Mouse (Mus musculus): ENCODE data around the gene Dpy19l3. TPM values are rescaled to one million over a fixed set of nuclear protein-coding genes. Genes with fewer than 3 reads are reported as not detected.
A peak's percentile ranks its signal among the peaks of the same experiment; 100 is the strongest.

The Dpy19l3 gene
- polyA plus RNA-seq, 1 experiment from 2014 or later: 42.4 TPM

- Histone ChIP-seq H3K27me3 (ENCODE audit: control insufficient read depth, insufficient read depth, low read depth, low read length) (no peaks in the 10 kb centered on the region), H3K9me3 (replicated peaks; ENCODE audit: control insufficient read depth, low read length, poor library complexity, severe bottlenecking) (no peaks in the 10 kb centered on the region), H3K4me2 (ENCODE audit: low read length) (no peak overlapping the region), H3K4me1 (ENCODE audit: control insufficient read depth, insufficient read depth, low read length) (no peaks in the 10 kb centered on the region), H3K9ac (ENCODE audit: low read depth, low read length) (no peak overlapping the region), H3K27ac (ENCODE audit: low read length) (no peak overlapping the region), H3K36me3 (ENCODE audit: control insufficient read depth, insufficient read depth, low read length) (peaks cover 25% of the 10 kb centered on the region), H3K4me3 (ENCODE audit: low read depth, low read length) (no peak overlapping the region)
- WGBS: 87% methylated on average over 8 of the region's 8 CpGs
- no peak for ATAC-seq
Measured at GRCm38 (mm10) chr7:35718421-35719178, 35.7 kb downstream of the Dpy19l3 start.

- no peak for ATAC-seq
- H3K9me3 ChIP-seq (replicated peaks; ENCODE audit: control insufficient read depth, low read length, poor library complexity, severe bottlenecking): no peaks in the 10 kb centered on the region
- H3K4me2 ChIP-seq (ENCODE audit: low read length): no peak overlapping the region
- H3K9ac ChIP-seq (ENCODE audit: low read depth, low read length): no peak overlapping the region
- no peak overlapping the region for H3K4me3 ChIP-seq (ENCODE audit: low read depth, low read length)
- H3K27ac ChIP-seq (ENCODE audit: low read length): no peak overlapping the region
- no peaks in the 10 kb centered on the region for H3K27me3 ChIP-seq (ENCODE audit: control insufficient read depth, insufficient read depth, low read depth, low read length)
- H3K36me3 ChIP-seq (ENCODE audit: control insufficient read depth, insufficient read depth, low read length): peaks cover 7% of the 10 kb centered on the region
- 95% methylated on average over 5 of the region's 5 CpGs for WGBS
- H3K4me1 ChIP-seq (ENCODE audit: control insufficient read depth, insufficient read depth, low read length): no peaks in the 10 kb centered on the region
Measured at GRCm38 (mm10) chr7:35710366-35710765, 43.9 kb downstream of the Dpy19l3 start.

- Histone ChIP-seq H3K9me3 (replicated peaks; ENCODE audit: control insufficient read depth, low read length, poor library complexity, severe bottlenecking) (no peaks in the 10 kb centered on the region), H3K9ac (ENCODE audit: low read depth, low read length) (no peak overlapping the region), H3K27me3 (ENCODE audit: control insufficient read depth, insufficient read depth, low read depth, low read length) (no peaks in the 10 kb centered on the region), H3K4me1 (ENCODE audit: control insufficient read depth, insufficient read depth, low read length) (no peaks in the 10 kb centered on the region), H3K27ac (ENCODE audit: low read length) (no peak overlapping the region), H3K4me2 (ENCODE audit: low read length) (no peak overlapping the region), H3K36me3 (ENCODE audit: control insufficient read depth, insufficient read depth, low read length) (peaks cover 5% of the 10 kb centered on the region; the same call in 1 of the 2 replicates), H3K4me3 (ENCODE audit: low read depth, low read length) (no peak overlapping the region)
- ATAC-seq: no peak
- 93% methylated on average over 16 of the region's 16 CpGs for WGBS
Measured at GRCm38 (mm10) chr7:35708101-35708500, 46.2 kb downstream of the Dpy19l3 start.

GRCm38 (mm10) chr7:35699005-35699404, 55.2 kb downstream of the Dpy19l3 start:
- ATAC-seq: no peak
- H3K9ac ChIP-seq (ENCODE audit: low read depth, low read length): no peak overlapping the region
- H3K27ac ChIP-seq (ENCODE audit: low read length): no peak overlapping the region
- H3K4me1 ChIP-seq (ENCODE audit: control insufficient read depth, insufficient read depth, low read length): no peaks in the 10 kb centered on the region
- no peak overlapping the region for H3K4me3 ChIP-seq (ENCODE audit: low read depth, low read length)
- peaks cover 14% of the 10 kb centered on the region; the same call in 1 of the 2 replicates for H3K36me3 ChIP-seq (ENCODE audit: control insufficient read depth, insufficient read depth, low read length)
- 92% methylated on average over 8 of the region's 8 CpGs for whole genome bisulfite sequencing
- no peak overlapping the region for H3K4me2 ChIP-seq (ENCODE audit: low read length)
- no peaks in the 10 kb centered on the region for H3K27me3 ChIP-seq (ENCODE audit: control insufficient read depth, insufficient read depth, low read depth, low read length)
- no peaks in the 10 kb centered on the region for H3K9me3 ChIP-seq (replicated peaks; ENCODE audit: control insufficient read depth, low read length, poor library complexity, severe bottlenecking)

- H3K4me1 ChIP-seq (ENCODE audit: control insufficient read depth, insufficient read depth, low read length): no peaks in the 10 kb centered on the region
- no peaks in the 10 kb centered on the region for H3K9me3 ChIP-seq (replicated peaks; ENCODE audit: control insufficient read depth, low read length, poor library complexity, severe bottlenecking)
- WGBS: 96% methylated on average over 1 of the region's 1 CpGs
- no peak overlapping the region for H3K4me2 ChIP-seq (ENCODE audit: low read length)
- H3K36me3 ChIP-seq (ENCODE audit: control insufficient read depth, insufficient read depth, low read length): peaks cover 11% of the 10 kb centered on the region; the same call in 1 of the 2 replicates
- no peak for ATAC-seq
- no peak overlapping the region for H3K27ac ChIP-seq (ENCODE audit: low read length)
- no peaks in the 10 kb centered on the region for H3K27me3 ChIP-seq (ENCODE audit: control insufficient read depth, insufficient read depth, low read depth, low read length)
- no peak overlapping the region for H3K9ac ChIP-seq (ENCODE audit: low read depth, low read length)
- no peak overlapping the region for H3K4me3 ChIP-seq (ENCODE audit: low read depth, low read length)
Measured at GRCm38 (mm10) chr7:35698073-35698472, 56.2 kb downstream of the Dpy19l3 start.

GRCm38 (mm10) chr7:35692641-35693040, 61.6 kb downstream of the Dpy19l3 start:
- Histone ChIP-seq H3K9ac (ENCODE audit: low read depth, low read length) (no peak overlapping the region), H3K4me3 (ENCODE audit: low read depth, low read length) (no peak overlapping the region), H3K4me1 (ENCODE audit: control insufficient read depth, insufficient read depth, low read length) (no peaks in the 10 kb centered on the region; the same call in 1 of the 2 replicates), H3K27ac (ENCODE audit: low read length) (no peak overlapping the region), H3K36me3 (ENCODE audit: control insufficient read depth, insufficient read depth, low read length) (peaks cover 6% of the 10 kb centered on the region; the same call in 1 of the 2 replicates), H3K27me3 (ENCODE audit: control insufficient read depth, insufficient read depth, low read depth, low read length) (no peaks in the 10 kb centered on the region), H3K9me3 (replicated peaks; ENCODE audit: control insufficient read depth, low read length, poor library complexity, severe bottlenecking) (no peaks in the 10 kb centered on the region), H3K4me2 (ENCODE audit: low read length) (no peak overlapping the region)
- ATAC-seq: no peak
- 92% methylated on average over 12 of the region's 12 CpGs for WGBS

GRCm38 (mm10) chr7:35692117-35692516, 62.1 kb downstream of the Dpy19l3 start:
- H3K36me3 ChIP-seq (ENCODE audit: control insufficient read depth, insufficient read depth, low read length): peaks cover 6% of the 10 kb centered on the region; the same call in 1 of the 2 replicates
- WGBS: 57% methylated on average over 14 of the region's 14 CpGs
- H3K9ac ChIP-seq (ENCODE audit: low read depth, low read length): no peak overlapping the region
- no peaks in the 10 kb centered on the region for H3K9me3 ChIP-seq (replicated peaks; ENCODE audit: control insufficient read depth, low read length, poor library complexity, severe bottlenecking)
- peaks cover 4% of the 10 kb centered on the region; the same call in 1 of the 2 replicates for H3K4me1 ChIP-seq (ENCODE audit: control insufficient read depth, insufficient read depth, low read length)
- no peak overlapping the region for H3K27ac ChIP-seq (ENCODE audit: low read length)
- no peak overlapping the region for H3K4me2 ChIP-seq (ENCODE audit: low read length)
- ATAC-seq: peak; percentile 69
- no peaks in the 10 kb centered on the region for H3K27me3 ChIP-seq (ENCODE audit: control insufficient read depth, insufficient read depth, low read depth, low read length)
- H3K4me3 ChIP-seq (ENCODE audit: low read depth, low read length): no peak overlapping the region

GRCm38 (mm10) chr7:35688781-35689349, 65.4 kb downstream of the Dpy19l3 start:
- 85% methylated on average over 11 of the region's 11 CpGs for WGBS
- Histone ChIP-seq H3K4me2 (ENCODE audit: low read length) (no peak overlapping the region), H3K9ac (ENCODE audit: low read depth, low read length) (no peak overlapping the region), H3K9me3 (replicated peaks; ENCODE audit: control insufficient read depth, low read length, poor library complexity, severe bottlenecking) (no peaks in the 10 kb centered on the region), H3K36me3 (ENCODE audit: control insufficient read depth, insufficient read depth, low read length) (0 out of 2 replicates have a peak, but pooled peaks cover 2% of the 10 kb centered on the region), H3K4me1 (ENCODE audit: control insufficient read depth, insufficient read depth, low read length) (peaks cover 4% of the 10 kb centered on the region; the same call in 1 of the 2 replicates), H3K27me3 (ENCODE audit: control insufficient read depth, insufficient read depth, low read depth, low read length) (no peaks in the 10 kb centered on the region), H3K4me3 (ENCODE audit: low read depth, low read length) (no peak overlapping the region), H3K27ac (ENCODE audit: low read length) (no peak overlapping the region)
- no peak for ATAC-seq

GRCm38 (mm10) chr7:35688276-35688675, 66.0 kb downstream of the Dpy19l3 start:
- Histone ChIP-seq H3K4me1 (ENCODE audit: control insufficient read depth, insufficient read depth, low read length) (peaks cover 4% of the 10 kb centered on the region; the same call in 1 of the 2 replicates), H3K27me3 (ENCODE audit: control insufficient read depth, insufficient read depth, low read depth, low read length) (no peaks in the 10 kb centered on the region), H3K4me2 (ENCODE audit: low read length) (no peak overlapping the region), H3K27ac (ENCODE audit: low read length) (no peak overlapping the region), H3K4me3 (ENCODE audit: low read depth, low read length) (no peak overlapping the region), H3K9ac (ENCODE audit: low read depth, low read length) (no peak overlapping the region), H3K9me3 (replicated peaks; ENCODE audit: control insufficient read depth, low read length, poor library complexity, severe bottlenecking) (no peaks in the 10 kb centered on the region), H3K36me3 (ENCODE audit: control insufficient read depth, insufficient read depth, low read length) (0 out of 2 replicates have a peak, but pooled peaks cover 2% of the 10 kb centered on the region)
- WGBS: 39% methylated on average over 9 of the region's 9 CpGs
- ATAC-seq: no peak

Measured in midbrain, embryonic 16.5 days (tissue).